Mouse (Mus musculus) hindbrain, embryonic 12.5 days (tissue): ENCODE results near the gene Ttc14. TPM values are rescaled to one million over a fixed set of nuclear protein-coding genes. Genes with fewer than 3 reads are reported as not detected.

ENCODE experiments used
- ATAC-seq: fragments of 200-750 bp; cut with Nextera tagmentation; 2 replicates; pipeline ENCODE4 v1.8.0; 2017; ENCODE audit warnings: moderate TSS enrichment; ENCODE audit not compliant: low FRiP score
- H3K27ac ChIP-seq: fragments of 300-500 bp; sonication (generic); 2 replicates; pipeline ENCODE4 v1.5.1; 2016; ENCODE audit warnings: mild to moderate bottlenecking
- H3K27me3 ChIP-seq: fragments of 300-500 bp; sonication (generic); 2 replicates; pipeline ENCODE4 v1.6.1; 2016; ENCODE audit warnings: mild to moderate bottlenecking
- H3K36me3 ChIP-seq: fragments of 300-500 bp; sonication (generic); 2 replicates; pipeline ENCODE4 v1.6.1; 2016; ENCODE audit warnings: mild to moderate bottlenecking
- H3K4me1 ChIP-seq: fragments of 300-500 bp; sonication (generic); 2 replicates; pipeline ENCODE4 v1.6.1; 2016
- H3K4me2 ChIP-seq: fragments of 300-500 bp; sonication (generic); replicated peaks from 2 replicates; pipeline ENCODE4 v1.6.1; 2016; ENCODE audit warnings: mild to moderate bottlenecking
- H3K4me3 ChIP-seq: fragments of 300-500 bp; sonication (generic); 2 replicates; pipeline ENCODE4 v1.5.1; 2016; ENCODE audit warnings: mild to moderate bottlenecking
- H3K9ac ChIP-seq: fragments of 300-500 bp; sonication (generic); 2 replicates; pipeline ENCODE4 v1.6.1; 2016; ENCODE audit warnings: mild to moderate bottlenecking, moderate library complexity
- H3K9me3 ChIP-seq: fragments of 300-500 bp; sonication (generic); replicated peaks from 2 replicates; pipeline ENCODE4 v1.6.1; 2016; ENCODE audit warnings: mild to moderate bottlenecking
- WGBS: fragments of 180-500 bp; shearing (Covaris S2); methylation state at CpG from one replicate; pipeline ENCODE4 v1.1.7; 2016; 5-methylcytosine and 5-hydroxymethylcytosine counted together
- polyA plus RNA-seq: library from polyadenylated mRNA; unstranded; fragments of >200 nt; fragmentation: Nextera tagmentation; extraction: Ambion mirVana; gene quantifications from 2 replicates; pipeline ENCODE4 v1.2.1, GENCODE M21; 2016

The Ttc14 gene
- polyA plus RNA-seq, 1 experiment from 2014 or later, result 80.2 TPM

- H3K4me3 ChIP-seq, result no peak overlapping the region
- no peaks in the 10 kb centered on the region for H3K9me3 ChIP-seq
- ATAC-seq, result no peak
- no peaks in the 10 kb centered on the region for H3K27me3 ChIP-seq
- H3K4me2 ChIP-seq, result no peak overlapping the region
- no peaks in the 10 kb centered on the region for H3K36me3 ChIP-seq
- H3K4me1 ChIP-seq, result no peaks in the 10 kb centered on the region
- 93% methylated on average over 3 of the region's 3 CpGs for WGBS
- H3K27ac ChIP-seq, result no peak overlapping the region
- no peak overlapping the region for H3K9ac ChIP-seq
Observed at GRCm38 (mm10) chr3:33858939-33859338, 59.3 kb downstream of the Ttc14 start.

DNA sequence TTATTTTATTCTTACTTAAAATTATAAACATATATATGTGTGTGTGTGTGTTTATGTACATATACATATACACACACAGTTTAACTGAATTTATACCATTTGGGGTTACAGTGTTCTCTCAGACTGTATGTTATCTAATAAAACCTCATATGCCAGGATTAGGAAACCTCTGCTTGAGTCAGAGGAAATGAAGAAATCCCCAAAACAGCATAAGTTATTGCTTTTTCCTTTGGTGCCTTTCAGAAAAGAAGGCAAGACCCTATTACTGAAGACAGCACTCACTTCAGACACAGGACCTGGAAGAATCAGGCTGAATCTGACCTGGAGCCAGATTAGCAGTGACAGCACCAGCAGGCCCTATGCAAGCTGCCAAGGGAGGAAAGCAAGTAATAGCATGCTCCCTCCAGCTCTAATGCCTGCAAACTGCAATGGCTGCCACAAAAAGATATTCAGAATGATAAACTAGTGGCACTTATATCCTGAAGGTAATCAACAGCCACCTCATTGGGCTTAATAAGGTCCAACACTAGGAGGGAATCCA, 64.4 kb downstream of the Ttc14 start:
- no peaks in the 10 kb centered on the region for H3K36me3 ChIP-seq
- H3K4me3 ChIP-seq, result no peak overlapping the region
- no peak overlapping the region for H3K9ac ChIP-seq
- H3K4me1 ChIP-seq, result no peaks in the 10 kb centered on the region
- no peak for ATAC-seq
- no peak overlapping the region for H3K4me2 ChIP-seq
- H3K9me3 ChIP-seq, result no peaks in the 10 kb centered on the region
- no peaks in the 10 kb centered on the region for H3K27me3 ChIP-seq
- H3K27ac ChIP-seq, result no peak overlapping the region

Other genes starting within 250 kb of the Ttc14 start
- gene Ccdc39, start 44.5 kb downstream of the Ttc14 start, polyA plus RNA-seq, result 12.4 and 14.8 TPM in 2 replicates
- gene Fxr1, start 220.1 kb downstream of the Ttc14 start, polyA plus RNA-seq, result 56.4 and 59.9 TPM in 2 replicates